Mouse (Mus musculus) bone marrow macrophage, adult 2 months (primary cell): ENCODE data around the gene Fam166a.

Experiments
- CTCF ChIP-seq: IDR thresholded peaks from 2 replicates; pipeline ENCODE4 v1.5.1; 2012; ENCODE audit warnings: low read depth, mild to moderate bottlenecking, low read length, moderate library complexity
- POLR2A ChIP-seq: IDR thresholded peaks from 2 replicates; pipeline ENCODE4 v1.6.1; 2012; ENCODE audit warnings: mild to moderate bottlenecking, low read depth, low read length, borderline replicate concordance

DNA sequence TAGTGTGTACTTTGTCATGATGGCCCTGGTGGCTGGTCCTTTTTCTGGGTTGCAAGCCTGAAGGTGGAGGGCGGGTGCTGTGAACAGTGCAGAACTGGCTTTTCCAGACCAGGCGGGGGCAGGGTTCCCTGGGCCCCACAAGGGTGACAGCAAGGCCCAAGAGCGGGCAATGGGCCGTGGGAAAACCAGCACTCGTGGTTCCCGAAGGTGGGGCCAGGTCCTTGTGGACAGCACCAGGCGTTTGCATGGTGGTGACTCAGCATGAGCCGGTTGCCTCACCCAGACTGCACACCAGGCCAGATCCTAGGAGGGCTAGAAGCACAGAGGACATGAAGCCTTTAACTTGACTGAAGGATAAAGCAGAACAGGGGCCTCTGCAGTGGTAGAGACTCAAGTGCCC is 45.9 kb upstream of the Fam166a start:
- TF ChIP-seq CTCF: no peak
- TF ChIP-seq POLR2A: no peak
